In genomic region chrX:161961176-161961575, GRCm38 (mm10) we compare ENCODE assay signal across 8 mouse cellular contexts.
DNase-seq lines count a peak whose midpoint lies in the region; ATAC-seq lines count a peak whose summit lies in the region.

No protein-coding gene starts in this region.

- H3K27me3 ChIP-seq in forebrain, embryonic 14.5 days (replicated peaks; ENCODE audit: control insufficient read depth, insufficient read depth, low read length) = no peaks in the 10 kb centered on the region
- peaks cover 25% of the 10 kb centered on the region for H3K27me3 ChIP-seq in forebrain, embryonic 12.5 days

- peak; percentile 64 for DNase-seq in forebrain, embryonic 14.5 days (ENCODE audit: low spot score)
- peak; percentile 2 for DNase-seq in 3T3-L1 (ENCODE audit: low read depth, low spot score)
- DNase-seq in cerebellum, postnatal 10 days = peak; percentile 95 to 96
- DNase-seq in kidney, adult 11 months = peak; percentile 94
- DNase-seq in lung, postnatal 25 days (ENCODE audit: low spot score) = peak; percentile 16
- no peak for DNase-seq in layer of hippocampus, adult 18-20 months (ENCODE audit: low spot score in 2 of 2)

- H3K4me2 ChIP-seq in forebrain, embryonic 14.5 days (ENCODE audit: low read length) = no peak overlapping the region
- no peak overlapping the region for H3K4me2 ChIP-seq in forebrain, embryonic 12.5 days

- no peaks in the 10 kb centered on the region for H3K9me3 ChIP-seq in forebrain, embryonic 14.5 days (replicated peaks; ENCODE audit: control insufficient read depth, low read length)
- no peaks in the 10 kb centered on the region for H3K9me3 ChIP-seq in forebrain, embryonic 12.5 days

- H3K27ac ChIP-seq in forebrain, embryonic 14.5 days (ENCODE audit: low read depth, low read length) = no peak overlapping the region
- H3K27ac ChIP-seq in forebrain, embryonic 12.5 days = no peak overlapping the region

- H3K36me3 ChIP-seq in forebrain, embryonic 14.5 days (ENCODE audit: control insufficient read depth, insufficient read depth, low read length) = no peaks in the 10 kb centered on the region
- no peaks in the 10 kb centered on the region for H3K36me3 ChIP-seq in forebrain, embryonic 12.5 days (replicated peaks)

- H3K4me1 ChIP-seq in forebrain, embryonic 14.5 days (ENCODE audit: control insufficient read depth, insufficient read depth, low read length) = no peaks in the 10 kb centered on the region
- no peaks in the 10 kb centered on the region for H3K4me1 ChIP-seq in forebrain, embryonic 12.5 days

- ATAC-seq in forebrain, embryonic 14.5 days = no peak; the same call in 1 of the 2 replicates
- no peak for ATAC-seq in forebrain, embryonic 12.5 days (ENCODE audit: low FRiP score)
- ATAC-seq in monocyte, adult 5-6 weeks (replicated peaks; ENCODE audit: insufficient number of reproducible peaks, low FRiP score, low TSS enrichment, poor library complexity, severe bottlenecking) = no peak

- H3K4me3 ChIP-seq in forebrain, embryonic 14.5 days (ENCODE audit: low read depth, low read length) = no peak overlapping the region
- no peak overlapping the region for H3K4me3 ChIP-seq in forebrain, embryonic 12.5 days (replicated peaks)

- no peak overlapping the region for H3K9ac ChIP-seq in forebrain, embryonic 14.5 days (ENCODE audit: low read length)
- no peak overlapping the region for H3K9ac ChIP-seq in forebrain, embryonic 12.5 days

- WGBS in forebrain, embryonic 14.5 days = 46% methylated on average over 4 of the region's 4 CpGs
- 72% methylated on average over 4 of the region's 4 CpGs for WGBS in forebrain, embryonic 12.5 days

Comparison
In these comparisons a context has a peak if more than half of its experiments do, and no peak if none do; other contexts are left out.
1. DNase-seq: peak in forebrain, embryonic 14.5 days (single experiment), 3T3-L1 (single experiment), cerebellum, postnatal 10 days (2 of 2), kidney, adult 11 months (single experiment) and lung, postnatal 25 days (single experiment); none in layer of hippocampus, adult 18-20 months (0 of 2).